Mouse (Mus musculus) heart, postnatal 0 days (tissue): Measurements from ENCODE around the gene Eif2s3x.
A peak's percentile ranks its signal among the peaks of the same experiment; 100 is the strongest.
"Not testable (repeated sequence)": the region's sequence is repeated elsewhere in the genome, so short reads cannot be mapped to it uniquely, and the experiment has no call there.

ENCODE experiments used
- CTCF ChIP-seq: IDR thresholded peaks from 2 replicates; pipeline ENCODE4 v1.5.1; 2016; ENCODE audit warnings: antibody characterized with exemption, control low read depth, low read depth
- EP300 ChIP-seq: IDR thresholded peaks from 2 replicates; pipeline ENCODE4 v1.6.1; 2016; ENCODE audit warnings: antibody characterized with exemption, low read depth

GRCm38 (mm10) chrX:94193901-94194300 is 18.8 kb downstream of the Eif2s3x start:
- TF ChIP-seq CTCF: peak; percentile 51
- TF ChIP-seq EP300: not testable (repeated sequence)
